Mouse (Mus musculus): ENCODE data around the gene Cs. TPM values are rescaled to one million over a fixed set of nuclear protein-coding genes. Genes with fewer than 3 reads are reported as not detected.
A peak's percentile ranks its signal among the peaks of the same experiment; 100 is the strongest.
"Not testable (repeated sequence)": the region's sequence is repeated elsewhere in the genome, so short reads cannot be mapped to it uniquely, and the experiment has no call there.

The Cs gene
- total and polyA plus RNA-seq, 3 experiments = 133 to 256 (median 161) TPM

GRCm38 (mm10) chr10:128332358-128333249 is 4.9 kb upstream of the Cs start:
- H3K9ac ChIP-seq (ENCODE audit: control insufficient read depth, low read depth, low read length, poor library complexity, severe bottlenecking); H3K79me2 ChIP-seq (ENCODE audit: control insufficient read depth, insufficient read depth, low read length, poor library complexity); H3K9me3 ChIP-seq (replicated peaks; ENCODE audit: insufficient read depth, low read length); H3K27ac ChIP-seq (ENCODE audit: control insufficient read depth, low read depth, low read length); H3K27me3 ChIP-seq (ENCODE audit: control insufficient read depth in 1 of 2, insufficient read depth in 2 of 2, low read length in 2 of 2); H3K4me3 ChIP-seq (ENCODE audit: control insufficient read depth in 1 of 2, insufficient read depth in 1 of 2, low read depth in 2 of 2, low read length in 2 of 2): not testable (repeated sequence)
- peaks cover 0 to 30% of the 10 kb centered on the region in 2 experiments; a peak in 2 of 4 replicates for H3K36me3 ChIP-seq (ENCODE audit: control insufficient read depth in 1 of 2, insufficient read depth in 2 of 2, low read length in 2 of 2)
- DNase-seq (ENCODE audit: low read depth, low spot score) = peak; percentile 48
- peaks cover 10 to 27% of the 10 kb centered on the region in 2 experiments for H3K4me1 ChIP-seq (ENCODE audit: control insufficient read depth in 1 of 2, insufficient read depth in 2 of 2, low read length in 2 of 2)
- TF ChIP-seq ZNF384 (IDR thresholded peaks at IDR 0.05; ENCODE audit: low read depth, low read length) = peak; percentile 58
- peak; percentile 95 for TF ChIP-seq TBP (IDR thresholded peaks at IDR 0.05; ENCODE audit: low read depth, low read length)

GRCm38 (mm10) chr10:128335582-128335981 is 2.0 kb upstream of the Cs start:
- TF ChIP-seq HCFC1 (IDR thresholded peaks at IDR 0.05; ENCODE audit: low read depth, low read length) = peak; percentile 70
- TF ChIP-seq USF2 (IDR thresholded peaks at IDR 0.05; ENCODE audit: borderline replicate concordance in 1 of 2, insufficient read depth in 1 of 2, low read depth in 1 of 2, low read length in 2 of 2) = no peak
- TF ChIP-seq ZNF384 (IDR thresholded peaks at IDR 0.05; ENCODE audit: low read depth, low read length) = peak; percentile 50; the same call in 1 of the 2 replicates
- TF ChIP-seq SIN3A (IDR thresholded peaks at IDR 0.05; ENCODE audit: low read length) = peak; percentile 82; the same call in 1 of the 2 replicates
- peak; percentile 76 to 88 (median 85) for TF ChIP-seq CTCF (IDR thresholded peaks at IDR 0.05 in 2 of 3, conservative IDR thresholded peaks at IDR 0.05 in 1 of 3; ENCODE audit: control insufficient read depth in 1 of 3, insufficient read depth in 1 of 3, low read depth in 2 of 3, low read length in 3 of 3, poor library complexity in 1 of 3, severe bottlenecking in 1 of 3)
- TF ChIP-seq JUND (IDR thresholded peaks at IDR 0.05; ENCODE audit: low read depth, low read length) = peak; percentile 90
- TF ChIP-seq CHD2 (IDR thresholded peaks at IDR 0.05; ENCODE audit: low read length) = no peak
- no peak for TF ChIP-seq GABPA (IDR thresholded peaks at IDR 0.05; ENCODE audit: low read depth, low read length)
- 0 out of 2 replicates have a peak, but pooled peaks have one; percentile 40 for TF ChIP-seq MXI1 (IDR thresholded peaks at IDR 0.05; ENCODE audit: low read depth, low read length)
- TF ChIP-seq GATA1 (IDR thresholded peaks at IDR 0.05; ENCODE audit: low read depth, low read length) = peak; percentile 47
- TF ChIP-seq RAD21 (IDR thresholded peaks at IDR 0.05; ENCODE audit: low read depth, low read length) = peak; percentile 75
- peak; percentile 85 for TF ChIP-seq SMC3 (IDR thresholded peaks at IDR 0.05; ENCODE audit: low read depth, low read length)
- TF ChIP-seq ETS1 (IDR thresholded peaks at IDR 0.05; ENCODE audit: low read depth, low read length) = peak; percentile 39; the same call in 1 of the 2 replicates
- TF ChIP-seq ZC3H11A (IDR thresholded peaks at IDR 0.05; ENCODE audit: low read depth, low read length) = peak; percentile 50
- TF ChIP-seq MYC (IDR thresholded peaks at IDR 0.05; ENCODE audit: low read depth, low read length) = 0 out of 2 replicates have a peak, but pooled peaks have one; percentile 18
- peaks cover 29% of the 10 kb centered on the region for H3K79me2 ChIP-seq (ENCODE audit: control insufficient read depth, insufficient read depth, low read length, poor library complexity)
- H3K9ac ChIP-seq (ENCODE audit: control insufficient read depth, low read depth, low read length, poor library complexity, severe bottlenecking) = peak overlapping the region; percentile 44; the same call in 1 of the 2 replicates
- H3K9me3 ChIP-seq (replicated peaks; ENCODE audit: insufficient read depth, low read length) = no peaks in the 10 kb centered on the region
- H3K4me1 ChIP-seq (ENCODE audit: control insufficient read depth in 1 of 2, insufficient read depth in 2 of 2, low read length in 2 of 2) = peaks cover 10 to 43% of the 10 kb centered on the region in 2 experiments
- H3K27ac ChIP-seq (ENCODE audit: control insufficient read depth, low read depth, low read length) = peak overlapping the region; percentile 98; the same call in 1 of the 2 replicates
- no peaks in the 10 kb centered on the region for H3K27me3 ChIP-seq (ENCODE audit: control insufficient read depth in 1 of 2, insufficient read depth in 2 of 2, low read length in 2 of 2)
- peak overlapping the region in 1 of 2 experiments; percentile 7; a peak in 1 of 4 replicates for H3K4me3 ChIP-seq (ENCODE audit: control insufficient read depth in 1 of 2, insufficient read depth in 1 of 2, low read depth in 2 of 2, low read length in 2 of 2)
- H3K36me3 ChIP-seq (ENCODE audit: control insufficient read depth in 1 of 2, insufficient read depth in 2 of 2, low read length in 2 of 2) = peaks cover 0 to 49% of the 10 kb centered on the region in 2 experiments; a peak in 2 of 4 replicates
- DNase-seq (ENCODE audit: low read depth, low spot score) = peak; percentile 91
